Mouse (Mus musculus) thymus, adult 2 months (tissue): ENCODE data around the gene Shroom1. TPM values are rescaled to one million over a fixed set of nuclear protein-coding genes. Genes with fewer than 3 reads are reported as not detected.

Source experiments
- DNase-seq: peaks from one replicate; pipeline ENCODE4 v3.0.0; 2021
- H3K27ac ChIP-seq: fragments of 200-500 bp; 2 replicates; pipeline ENCODE4 v1.5.1; 2012; ENCODE audit warnings: low read length, control low read depth; ENCODE audit not compliant: control insufficient read depth, insufficient read depth
- H3K27me3 ChIP-seq: fragments of 200-500 bp; 2 replicates; pipeline ENCODE4 v1.6.1; 2012; ENCODE audit warnings: mild to moderate bottlenecking, low read length, moderate library complexity, mixed read lengths; ENCODE audit not compliant: control insufficient read depth, insufficient read depth
- H3K36me3 ChIP-seq: fragments of 200-500 bp; 2 replicates; pipeline ENCODE4 v1.6.1; 2012; ENCODE audit warnings: mild to moderate bottlenecking, low read length, moderate library complexity; ENCODE audit not compliant: control insufficient read depth, insufficient read depth
- H3K4me1 ChIP-seq: fragments of 200-500 bp; replicated peaks from 2 replicates; pipeline ENCODE4 v1.6.1; 2012; ENCODE audit warnings: low read length; ENCODE audit not compliant: control insufficient read depth, insufficient read depth
- H3K4me3 ChIP-seq: fragments of 200-500 bp; 2 replicates; pipeline ENCODE4 v1.5.1; 2012; ENCODE audit warnings: mild to moderate bottlenecking, low read length, control low read depth, moderate library complexity; ENCODE audit not compliant: control insufficient read depth, insufficient read depth
- CTCF ChIP-seq: fragments of 200-500 bp; IDR thresholded peaks from 2 replicates; pipeline ENCODE4 v1.5.1; 2012; ENCODE audit warnings: mild to moderate bottlenecking, control low read depth, low read length, moderate library complexity, borderline replicate concordance; ENCODE audit not compliant: control insufficient read depth, poor library complexity, insufficient read depth; ENCODE audit errors: extremely low read depth
- POLR2A ChIP-seq: fragments of 200-500 bp; IDR thresholded peaks from 2 replicates; pipeline ENCODE4 v1.6.1; 2012; ENCODE audit warnings: mild to moderate bottlenecking, low read length, control low read depth, moderate library complexity; ENCODE audit not compliant: control insufficient read depth, poor library complexity, insufficient read depth; ENCODE audit errors: extremely low read depth
- WGBS: fragments of 180-500 bp; shearing (Covaris S2); methylation state at CpG from one replicate; pipeline ENCODE4 v1.1.7; 2018; 5-methylcytosine and 5-hydroxymethylcytosine counted together
- polyA plus RNA-seq: library from polyadenylated mRNA; depleted of rRNA; stranded (reverse); fragments of >200 nt; gene quantifications from 2 replicates; pipeline ENCODE4 v1.2.3, GENCODE M21; 2012; rRNA removed

Gene Shroom1
- polyA plus RNA-seq, 1 experiment: 0.70 TPM

DNA sequence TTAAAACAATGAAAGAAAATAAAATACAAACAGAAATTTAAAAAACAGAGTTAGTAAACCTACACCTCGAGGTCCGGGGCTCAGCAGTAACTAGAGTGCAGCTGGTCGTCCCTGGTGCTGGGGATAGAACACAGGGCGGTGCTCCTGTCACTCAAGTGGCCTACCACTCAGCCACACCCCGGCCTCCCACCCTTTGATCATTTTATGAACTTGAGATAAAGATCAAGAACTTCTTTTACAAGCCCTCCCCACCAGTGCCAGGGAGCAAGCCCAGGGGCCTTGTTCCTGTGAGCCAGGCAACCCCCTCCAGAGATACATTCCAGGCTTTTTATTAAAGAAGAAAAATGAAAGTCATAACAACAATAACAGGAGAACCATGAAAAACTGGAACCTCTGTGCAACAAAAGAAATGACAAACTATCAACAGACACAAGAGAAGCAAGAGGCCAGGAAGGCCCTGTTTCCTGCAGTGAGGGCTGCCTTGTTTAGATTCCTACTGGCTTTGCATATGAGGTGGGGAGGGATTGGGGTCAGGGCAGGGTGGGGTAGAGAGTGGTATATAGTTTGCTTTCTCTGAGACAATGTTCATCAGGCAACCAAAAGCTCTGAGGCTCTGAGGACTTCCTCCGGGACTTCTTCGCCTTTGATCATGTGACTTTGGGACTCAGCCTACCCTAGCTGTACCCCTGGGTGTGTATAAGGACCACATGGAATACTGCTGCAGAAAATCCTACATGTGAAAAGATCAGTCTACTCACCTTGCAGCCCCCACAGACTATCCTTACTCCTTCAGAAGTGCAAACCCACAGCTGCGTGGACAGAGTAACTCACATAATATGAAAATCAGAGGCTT, 60.0 kb downstream of the Shroom1 start:
- TF ChIP-seq CTCF (no peak), POLR2A (no peak)
- peak; percentile 33 for DNase-seq
- H3K36me3 ChIP-seq: no peaks in the 10 kb centered on the region
- peaks cover 26% of the 10 kb centered on the region for H3K4me1 ChIP-seq
- no peaks in the 10 kb centered on the region for H3K27me3 ChIP-seq
- H3K4me3 ChIP-seq: no peak overlapping the region
- H3K27ac ChIP-seq: no peak overlapping the region
- 23% methylated on average over 8 of the region's 8 CpGs for WGBS

Other genes starting within 250 kb of the Shroom1 start
- 29.3 and 41.9 TPM in 2 replicates for gene Hspa4, start 156.7 kb upstream of the Shroom1 start, polyA plus RNA-seq
- 8.4 and 8.7 TPM in 2 replicates for gene Zcchc10, start 132.5 kb upstream of the Shroom1 start, polyA plus RNA-seq
- 16.4 and 18.9 TPM in 2 replicates for gene Aff4, start 106.4 kb upstream of the Shroom1 start, polyA plus RNA-seq
- not detected in 2 replicates for gene Leap2, start 34.0 kb upstream of the Shroom1 start, polyA plus RNA-seq
- gene Uqcrq, start 26.4 kb upstream of the Shroom1 start, polyA plus RNA-seq: 407 and 566 TPM in 2 replicates
- gene Gdf9, start 26.2 kb upstream of the Shroom1 start, polyA plus RNA-seq: 0.91 and 1.5 TPM in 2 replicates
- gene Gm10447, start 95 bp upstream of the Shroom1 start, polyA plus RNA-seq: 0.08 TPM in 1 of 2 replicates, not detected in the other
- gene Gm9837, start 13.3 kb downstream of the Shroom1 start, polyA plus RNA-seq: not detected in 2 replicates
- gene Gm9945, start 23.0 kb downstream of the Shroom1 start, polyA plus RNA-seq: not detected in 2 replicates
- 0.18 and 0.23 TPM in 2 replicates for gene Sowaha, start 23.1 kb downstream of the Shroom1 start, polyA plus RNA-seq
- gene Sept8, start 62.1 kb downstream of the Shroom1 start, polyA plus RNA-seq: 11.5 TPM in 2 replicates
- 3.8 and 4.2 TPM in 2 replicates for gene Kif3a, start 110.2 kb downstream of the Shroom1 start, polyA plus RNA-seq
- 0.55 TPM in 1 of 2 replicates, not detected in the other for gene Il4, start 161.5 kb downstream of the Shroom1 start, polyA plus RNA-seq
- gene Il13, start 177.5 kb downstream of the Shroom1 start, polyA plus RNA-seq: 8.5 and 10.4 TPM in 2 replicates